Mouse (Mus musculus) heart, embryonic 16.5 days (tissue): ENCODE data around the gene Irgq. TPM values are rescaled to one million over a fixed set of nuclear protein-coding genes. Genes with fewer than 3 reads are reported as not detected.

Source experiments
- ATAC-seq: fragments of 200-750 bp; cut with Nextera tagmentation; replicated peaks from 2 replicates; pipeline ENCODE4 v1.8.0; 2017; ENCODE audit warnings: moderate number of reproducible peaks; ENCODE audit not compliant: insufficient read depth, low FRiP score; ENCODE audit errors: extremely low read depth
- H3K27ac ChIP-seq: fragments of 300-500 bp; sonication (generic); 2 replicates; pipeline ENCODE4 v1.5.1; 2014; ENCODE audit warnings: mild to moderate bottlenecking, low read length, control low read depth, moderate library complexity
- H3K27me3 ChIP-seq: fragments of 300-500 bp; sonication (generic); 2 replicates; pipeline ENCODE4 v1.6.1; 2014; ENCODE audit warnings: low read length, mixed read lengths; ENCODE audit not compliant: control insufficient read depth, insufficient read depth
- H3K36me3 ChIP-seq: fragments of 300-500 bp; sonication (generic); 2 replicates; pipeline ENCODE4 v1.6.1; 2014; ENCODE audit not compliant: control insufficient read depth, insufficient read depth
- H3K4me1 ChIP-seq: fragments of 300-500 bp; sonication (generic); 2 replicates; pipeline ENCODE4 v1.6.1; 2014; ENCODE audit warnings: low read length, mixed read lengths; ENCODE audit not compliant: control insufficient read depth, insufficient read depth
- H3K4me2 ChIP-seq: fragments of 300-500 bp; sonication (generic); 2 replicates; pipeline ENCODE4 v1.6.1; 2014; ENCODE audit warnings: low read depth, mild to moderate bottlenecking, control low read depth, low read length
- H3K4me3 ChIP-seq: fragments of 300-500 bp; sonication (generic); 2 replicates; pipeline ENCODE4 v1.5.1; 2014; ENCODE audit warnings: mild to moderate bottlenecking, control low read depth, low read length
- H3K9ac ChIP-seq: fragments of 300-500 bp; sonication (generic); 2 replicates; pipeline ENCODE4 v1.6.1; 2014; ENCODE audit warnings: low read length, control low read depth
- H3K9me3 ChIP-seq: fragments of 300-500 bp; sonication (generic); replicated peaks from 2 replicates; pipeline ENCODE4 v1.6.1; 2016; ENCODE audit warnings: low read length; ENCODE audit not compliant: control insufficient read depth
- WGBS: fragments of 180-500 bp; shearing (Covaris S2); extraction: QIAGEN DNeasy Blood & Tissue Kit; methylation state at CpG from one replicate; pipeline ENCODE4 v1.1.7; 2014; 5-methylcytosine and 5-hydroxymethylcytosine counted together
- polyA plus RNA-seq: library from polyadenylated mRNA; unstranded; fragments of >200 nt; fragmentation: Nextera tagmentation; extraction: Ambion mirVana; gene quantifications from 2 replicates; pipeline ENCODE4 v1.2.1, GENCODE M21; 2015

Irgq gene
- polyA plus RNA-seq, 1 experiment from 2014 or later: 6.1 TPM

DNA sequence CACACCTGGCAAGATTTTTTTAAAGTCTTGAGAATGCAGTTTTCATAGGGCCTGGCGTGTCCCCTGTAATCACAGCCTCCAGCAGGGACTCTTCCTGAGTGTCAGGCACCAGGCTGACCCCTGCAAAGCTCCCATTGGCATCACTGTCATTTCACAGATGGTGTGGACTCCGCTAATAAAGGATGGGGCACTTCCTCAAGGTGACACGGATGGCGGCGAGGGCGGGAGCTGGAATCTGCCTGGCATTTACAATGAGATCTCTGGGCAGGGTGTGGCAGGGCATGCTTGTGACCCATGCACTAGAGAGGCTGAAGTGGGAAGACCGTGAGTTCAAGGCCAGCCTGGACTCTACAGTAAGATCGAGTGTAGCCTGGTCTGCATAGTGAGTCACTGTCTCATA lies 42.2 kb upstream of the Irgq start:
- 86% methylated on average over 8 of the region's 8 CpGs for WGBS
- Histone ChIP-seq H3K36me3 (no peaks in the 10 kb centered on the region), H3K27ac (no peak overlapping the region), H3K4me3 (no peak overlapping the region), H3K4me1 (peaks cover 3% of the 10 kb centered on the region; the same call in 1 of the 2 replicates), H3K9ac (no peak overlapping the region), H3K27me3 (peaks cover 28% of the 10 kb centered on the region), H3K9me3 (no peaks in the 10 kb centered on the region), H3K4me2 (no peak overlapping the region)
- ATAC-seq: no peak

DNA sequence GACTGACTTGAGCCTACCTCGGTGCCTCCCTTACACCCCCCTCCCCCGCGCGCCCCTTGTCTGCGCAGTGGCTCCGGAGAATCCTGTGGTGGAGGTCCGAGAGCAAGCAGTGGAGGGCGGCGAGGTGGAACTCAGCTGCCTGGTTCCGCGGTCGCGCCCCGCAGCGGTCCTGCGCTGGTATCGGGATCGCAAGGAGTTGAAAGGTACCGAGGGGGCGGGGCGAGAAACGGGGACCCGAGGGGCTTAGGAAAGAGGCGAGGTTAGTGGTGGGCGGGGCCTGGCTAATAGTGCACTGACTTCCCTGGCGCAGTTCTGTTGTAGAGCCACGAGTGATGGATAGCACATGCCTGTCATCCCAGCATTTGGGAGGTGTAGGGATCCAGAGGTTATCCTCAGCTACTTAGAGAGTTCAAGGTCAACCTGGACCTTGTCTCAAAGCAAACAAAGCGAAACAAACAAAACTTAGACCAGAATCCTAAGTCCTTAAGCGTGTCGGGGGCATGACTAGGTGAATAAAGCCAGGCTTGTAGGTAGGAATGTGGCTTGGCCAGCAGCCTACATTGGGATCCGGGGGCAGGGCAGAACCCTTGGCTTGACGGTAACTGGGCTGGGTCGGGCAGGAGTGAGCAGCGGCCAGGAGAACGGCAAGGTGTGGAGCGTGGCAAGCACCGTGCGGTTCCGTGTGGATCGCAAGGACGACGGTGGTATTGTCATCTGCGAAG lies 30.5 kb upstream of the Irgq start:
- Histone ChIP-seq H3K4me1 (peaks cover 20% of the 10 kb centered on the region), H3K4me3 (peak overlapping the region; percentile 46), H3K9me3 (peaks cover 6% of the 10 kb centered on the region), H3K9ac (peak overlapping the region; percentile 64), H3K27ac (no peak overlapping the region), H3K4me2 (peak overlapping the region; percentile 68), H3K27me3 (peaks cover 57% of the 10 kb centered on the region), H3K36me3 (no peaks in the 10 kb centered on the region)
- 8% methylated on average over 43 of the region's 43 CpGs for WGBS
- peak; percentile 21; the same call in 1 of the 2 replicates for ATAC-seq

DNA sequence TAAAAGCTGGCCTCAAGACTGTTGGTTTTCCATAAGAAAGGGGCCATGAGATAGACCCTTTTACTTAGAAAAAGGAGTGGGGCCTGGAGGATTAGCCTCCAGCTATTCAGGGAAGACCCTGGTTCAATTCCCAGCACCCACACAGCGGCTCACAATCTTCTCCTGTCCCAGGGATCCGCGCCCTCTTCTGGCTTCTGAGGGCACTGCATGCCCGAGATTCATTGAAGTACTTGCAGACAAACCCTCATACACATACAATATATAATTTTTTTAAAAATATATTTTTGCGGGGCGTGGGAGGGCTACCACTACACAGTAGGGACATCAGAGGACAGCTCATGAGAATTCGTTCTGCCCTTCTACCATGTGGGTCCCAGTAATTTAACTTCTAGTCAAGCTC lies 29.6 kb upstream of the Irgq start:
- H3K4me1 ChIP-seq: peaks cover 29% of the 10 kb centered on the region
- no peak overlapping the region for H3K27ac ChIP-seq
- WGBS: 20% methylated on average over 7 of the region's 7 CpGs
- H3K27me3 ChIP-seq: peaks cover 57% of the 10 kb centered on the region
- no peak overlapping the region; the same call in 1 of the 2 replicates for H3K4me2 ChIP-seq
- H3K9me3 ChIP-seq: peaks cover 6% of the 10 kb centered on the region
- no peaks in the 10 kb centered on the region for H3K36me3 ChIP-seq
- H3K4me3 ChIP-seq: no peak overlapping the region
- ATAC-seq: no peak
- no peak overlapping the region for H3K9ac ChIP-seq

DNA sequence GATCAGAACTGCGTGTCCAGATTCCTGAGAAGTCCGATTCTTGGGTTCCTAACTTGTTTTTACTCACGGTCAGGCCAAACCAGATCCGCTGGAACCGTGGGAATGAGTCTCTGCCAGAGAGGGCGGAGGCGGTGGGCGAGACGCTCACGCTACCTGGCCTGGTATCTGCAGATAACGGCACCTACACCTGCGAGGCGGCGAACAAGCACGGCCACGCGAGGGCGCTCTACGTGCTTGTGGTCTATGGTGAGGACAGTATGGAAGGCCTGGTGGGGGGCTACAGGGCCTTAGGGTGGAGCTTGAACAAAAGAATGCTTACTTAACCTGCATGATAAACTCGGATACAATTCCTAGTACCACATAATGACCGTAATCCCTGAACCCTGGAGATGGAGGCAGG lies 29.0 kb upstream of the Irgq start:
- ATAC-seq: no peak
- Histone ChIP-seq H3K4me1 (peaks cover 34% of the 10 kb centered on the region), H3K9me3 (peaks cover 6% of the 10 kb centered on the region), H3K4me3 (no peak overlapping the region), H3K4me2 (no peak overlapping the region), H3K27me3 (peaks cover 57% of the 10 kb centered on the region), H3K36me3 (no peaks in the 10 kb centered on the region), H3K27ac (no peak overlapping the region), H3K9ac (no peak overlapping the region)
- 39% methylated on average over 21 of the region's 21 CpGs for WGBS

DNA sequence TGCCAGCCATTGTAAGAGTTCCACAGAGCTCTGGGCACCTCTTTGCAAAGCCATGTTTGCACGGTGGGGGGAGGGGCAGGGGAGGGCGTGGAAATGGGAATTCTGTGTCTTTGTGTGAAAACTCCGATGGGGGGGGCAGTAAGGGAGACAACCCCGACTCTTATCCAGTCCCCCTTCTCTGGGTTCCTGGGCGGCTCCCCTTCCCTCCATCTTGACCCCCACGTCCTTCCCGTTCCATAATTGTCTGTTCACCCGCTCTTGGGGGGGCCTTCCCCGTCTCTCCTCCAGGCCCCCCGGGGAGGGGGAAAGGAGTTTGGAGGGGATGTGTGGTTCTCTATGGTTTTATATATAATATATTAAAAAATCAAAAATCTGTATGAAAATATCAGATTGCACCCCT lies 26.5 kb upstream of the Irgq start:
- Histone ChIP-seq H3K27me3 (peaks cover 43% of the 10 kb centered on the region), H3K4me3 (no peak overlapping the region), H3K4me2 (peak overlapping the region; percentile 45), H3K9me3 (peaks cover 6% of the 10 kb centered on the region), H3K36me3 (no peaks in the 10 kb centered on the region), H3K4me1 (peaks cover 37% of the 10 kb centered on the region), H3K27ac (no peak overlapping the region), H3K9ac (peak overlapping the region; percentile 56; the same call in 1 of the 2 replicates)
- WGBS: 15% methylated on average over 10 of the region's 10 CpGs
- ATAC-seq: no peak

DNA sequence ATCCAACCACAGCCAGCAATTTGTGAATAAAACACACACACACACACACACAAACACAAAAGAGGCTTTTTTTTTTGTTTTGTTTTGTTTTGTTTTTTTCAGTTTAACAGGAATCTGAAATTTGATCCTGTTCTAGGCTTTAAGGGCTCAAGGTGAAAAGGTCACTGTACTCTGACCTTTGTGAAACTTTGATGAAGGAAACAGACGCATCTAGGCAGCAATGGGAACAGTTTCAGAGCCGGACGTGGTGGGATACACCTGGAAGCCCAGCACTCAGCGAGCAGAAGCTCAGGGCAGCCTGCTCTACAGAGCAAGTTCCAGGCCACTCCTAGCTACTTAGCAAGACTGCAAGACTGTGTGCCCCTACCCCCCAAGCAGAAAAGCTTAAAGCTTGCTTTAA lies 25.6 kb upstream of the Irgq start:
- Histone ChIP-seq H3K27me3 (peaks cover 35% of the 10 kb centered on the region), H3K27ac (peak overlapping the region; percentile 99), H3K4me2 (no peak overlapping the region), H3K9me3 (peaks cover 6% of the 10 kb centered on the region), H3K4me1 (peaks cover 35% of the 10 kb centered on the region), H3K36me3 (no peaks in the 10 kb centered on the region), H3K9ac (peak overlapping the region; percentile 10; the same call in 1 of the 2 replicates), H3K4me3 (no peak overlapping the region)
- WGBS: 28% methylated on average over 4 of the region's 4 CpGs
- no peak for ATAC-seq

DNA sequence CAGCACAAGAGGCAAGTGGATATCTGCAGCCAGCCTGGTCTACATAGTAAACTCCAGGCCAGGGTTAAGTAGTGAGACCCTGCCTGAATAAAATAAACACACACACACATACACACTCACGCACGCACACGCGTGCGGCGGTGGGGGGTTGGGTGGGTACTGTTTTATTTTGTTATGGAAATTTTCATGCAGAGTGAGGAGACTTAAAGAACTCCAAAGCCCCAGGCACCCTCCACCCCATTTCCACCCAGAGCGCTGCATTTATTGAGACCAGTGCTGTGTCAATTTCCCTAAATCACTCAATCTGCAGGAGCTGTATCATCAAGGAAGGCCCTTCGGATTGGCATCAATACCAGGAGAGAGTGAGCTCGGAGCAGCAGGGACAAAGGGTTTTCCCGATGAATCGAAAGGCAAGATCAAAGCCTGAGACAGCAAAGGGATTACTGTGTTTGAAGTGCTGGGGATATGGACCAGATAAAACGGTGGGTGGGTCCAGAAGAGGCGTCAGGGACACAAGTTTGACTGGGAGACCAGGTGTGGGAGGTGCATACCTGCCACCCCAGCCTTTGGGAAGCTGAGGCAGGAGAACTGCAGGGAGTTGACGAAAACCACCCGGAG lies 24.9 kb upstream of the Irgq start:
- Histone ChIP-seq H3K27me3 (peaks cover 28% of the 10 kb centered on the region), H3K4me2 (peak overlapping the region; percentile 84), H3K4me1 (peaks cover 28% of the 10 kb centered on the region), H3K4me3 (peak overlapping the region; percentile 74), H3K27ac (peak overlapping the region; percentile 99), H3K9ac (peak overlapping the region; percentile 10), H3K36me3 (no peaks in the 10 kb centered on the region), H3K9me3 (peaks cover 6% of the 10 kb centered on the region)
- ATAC-seq: no peak
- WGBS: 31% methylated on average over 15 of the region's 15 CpGs

DNA sequence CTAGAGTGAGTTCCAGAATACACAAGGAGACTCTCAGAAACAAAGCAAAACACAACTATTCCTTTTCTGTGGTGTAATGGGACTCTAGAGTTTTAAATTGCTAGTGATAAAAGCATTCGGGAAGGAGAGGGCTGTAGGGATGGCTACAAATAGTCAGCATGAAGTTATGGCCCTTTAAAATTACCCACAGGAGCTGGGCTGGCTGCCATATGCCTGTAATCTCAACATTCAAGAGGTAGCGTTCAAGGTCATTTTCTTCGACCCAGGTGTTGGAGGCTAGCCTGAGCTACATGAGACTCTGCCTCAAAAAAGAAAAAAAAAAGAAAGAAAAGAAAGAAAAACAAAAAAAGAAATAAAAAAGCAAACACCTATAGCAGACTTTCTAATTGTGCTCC lies 24.4 kb upstream of the Irgq start:
- Histone ChIP-seq H3K9me3 (peaks cover 1% of the 10 kb centered on the region; the same call in 1 of the 2 replicates), H3K9ac (peak overlapping the region; percentile 10), H3K4me2 (peak overlapping the region; percentile 84), H3K27me3 (peaks cover 23% of the 10 kb centered on the region), H3K36me3 (no peaks in the 10 kb centered on the region), H3K4me1 (peaks cover 27% of the 10 kb centered on the region), H3K27ac (peak overlapping the region; percentile 99), H3K4me3 (peak overlapping the region; percentile 74)
- WGBS: 9% methylated on average over 3 of the region's 3 CpGs
- ATAC-seq: no peak

DNA sequence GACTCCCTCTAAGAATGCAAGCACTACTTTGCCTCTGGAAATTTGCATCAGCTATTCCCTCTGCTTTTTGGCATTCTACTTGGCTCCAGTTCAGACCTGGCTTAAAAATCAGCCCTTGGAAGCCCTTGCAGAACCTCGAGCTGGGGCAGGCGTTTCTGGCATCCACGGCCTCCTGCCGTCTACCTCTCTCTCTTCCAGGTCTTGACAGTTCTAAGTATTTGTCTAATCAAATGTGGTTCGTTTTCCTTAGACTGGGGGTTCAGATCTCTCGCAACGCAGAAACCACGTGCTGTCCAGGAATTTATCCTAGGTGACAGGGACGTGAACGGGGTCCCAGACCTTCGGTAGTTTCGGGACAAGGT lies 24.0 kb upstream of the Irgq start:
- Histone ChIP-seq H3K27ac (peak overlapping the region; percentile 99), H3K27me3 (peaks cover 21% of the 10 kb centered on the region), H3K9me3 (no peaks in the 10 kb centered on the region), H3K4me2 (peak overlapping the region; percentile 84), H3K9ac (peak overlapping the region; percentile 94), H3K4me1 (peaks cover 27% of the 10 kb centered on the region), H3K36me3 (no peaks in the 10 kb centered on the region), H3K4me3 (peak overlapping the region; percentile 74)
- ATAC-seq: peak; percentile 34
- 2% methylated on average over 12 of the region's 12 CpGs for WGBS
